Mouse (Mus musculus) forebrain, embryonic 10.5 days (tissue): ENCODE data around the gene Gm29644. TPM values are rescaled to one million over a fixed set of nuclear protein-coding genes. Genes with fewer than 3 reads are reported as not detected.
"Not testable (repeated sequence)": the region's sequence is repeated elsewhere in the genome, so short reads cannot be mapped to it uniquely, and the experiment has no call there.

Experiments used
- DNase-seq: peaks from one replicate; pipeline ENCODE4 v3.0.0-alpha.2; 2017; ENCODE audit warnings: low spot score; ENCODE audit errors: extremely low spot score
- H3K27ac ChIP-seq: fragments of 300-500 bp; sonication (generic); 2 replicates; pipeline ENCODE4 v1.5.1; 2016; ENCODE audit warnings: mild to moderate bottlenecking
- H3K27me3 ChIP-seq: fragments of 300-500 bp; sonication (generic); 2 replicates; pipeline ENCODE4 v1.6.1; 2016; ENCODE audit warnings: mild to moderate bottlenecking; ENCODE audit not compliant: poor library complexity, severe bottlenecking
- H3K36me3 ChIP-seq: fragments of 300-500 bp; sonication (generic); replicated peaks from 2 replicates; pipeline ENCODE4 v1.6.1; 2016; ENCODE audit warnings: mild to moderate bottlenecking, moderate library complexity
- H3K4me1 ChIP-seq: fragments of 300-500 bp; sonication (generic); 2 replicates; pipeline ENCODE4 v1.6.1; 2016
- H3K4me3 ChIP-seq: fragments of 300-500 bp; sonication (generic); 2 replicates; pipeline ENCODE4 v1.5.1; 2016; ENCODE audit warnings: mild to moderate bottlenecking, moderate library complexity
- H3K9me3 ChIP-seq: fragments of 300-500 bp; sonication (generic); 2 replicates; pipeline ENCODE4 v1.6.1; 2016; ENCODE audit warnings: mild to moderate bottlenecking, moderate library complexity
- WGBS: fragments of 180-500 bp; shearing (Covaris S2); methylation state at CpG from one replicate; pipeline ENCODE4 v1.1.7; 2016; 5-methylcytosine and 5-hydroxymethylcytosine counted together
- polyA plus RNA-seq: library from polyadenylated mRNA; unstranded; fragments of >200 nt; fragmentation: Nextera tagmentation; extraction: Ambion mirVana; gene quantifications from 2 replicates; pipeline ENCODE4 v1.2.1, GENCODE M21; 2016

Gm29644 gene
- not detected in 2 replicates for polyA plus RNA-seq

DNA sequence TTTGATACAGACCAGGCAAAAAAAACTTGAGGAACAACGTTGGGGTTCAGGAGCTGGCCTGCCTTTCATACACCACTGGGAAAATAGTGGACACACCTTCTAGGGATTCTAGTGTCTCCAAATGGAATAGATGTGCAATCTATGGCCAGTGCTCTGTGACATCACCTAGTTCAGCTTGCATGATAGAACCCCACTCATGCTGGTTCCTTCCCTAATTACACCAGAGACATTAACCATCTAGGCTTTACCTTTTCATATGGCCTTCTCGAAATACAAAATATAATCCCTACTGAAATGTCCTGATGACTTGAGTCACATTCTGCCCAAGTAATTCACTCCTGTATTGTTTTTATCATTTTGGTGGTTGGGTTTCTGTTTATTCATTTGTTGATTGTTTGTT lies at the start of gene Gm29644, which contains the start of gene Gm29423:
Gene Gm29644, minus strand, starts transcription at position 157 of the 400 bp plus-strand sequence.
Gene Gm29423, minus strand, starts transcription at position 101 of the 400 bp plus-strand sequence.
- not testable (repeated sequence) for H3K36me3 ChIP-seq, H3K9me3 ChIP-seq, H3K27me3 ChIP-seq, H3K27ac ChIP-seq, DNase-seq, H3K4me1 ChIP-seq, H3K4me3 ChIP-seq
- WGBS, result no CpG with 5 or more reads among the region's 2 CpGs

DNA sequence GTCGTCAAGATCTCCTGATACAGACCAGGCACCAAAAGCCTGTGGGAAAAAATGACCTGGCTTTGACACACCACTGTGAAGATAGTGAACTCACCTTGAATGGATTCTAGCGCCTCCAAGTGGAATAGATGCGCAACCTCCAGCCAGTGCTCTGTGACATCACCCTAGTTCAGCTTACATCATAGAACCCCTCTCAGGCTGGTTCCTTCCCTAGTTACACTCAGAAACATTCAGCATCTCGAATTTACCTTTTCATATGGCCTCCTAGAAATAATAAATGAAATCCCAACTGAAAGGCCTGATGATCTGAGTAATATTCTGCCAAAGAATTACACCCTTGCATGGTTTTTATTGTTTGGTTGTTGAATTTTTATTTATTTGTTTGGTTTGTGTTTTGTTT lies 29.6 kb downstream of the Gm29644 start, which contains the start of gene Gm21118:
Gene Gm21118, minus strand, starts transcription at position 101 of the 400 bp plus-strand sequence.
- not testable (repeated sequence) for DNase-seq, H3K27ac ChIP-seq, H3K4me3 ChIP-seq, H3K27me3 ChIP-seq, H3K36me3 ChIP-seq, H3K4me1 ChIP-seq, H3K9me3 ChIP-seq
- WGBS, result no CpG with 5 or more reads among the region's 4 CpGs

Other genes starting within 250 kb of the Gm29644 start
- not detected in 2 replicates for gene Gm21118, start 29.7 kb downstream of the Gm29644 start, polyA plus RNA-seq
- gene Gm29423, start 56 bp downstream of the Gm29644 start, polyA plus RNA-seq, result not detected in 2 replicates
- gene Gm20888, start 138.5 kb upstream of the Gm29644 start, polyA plus RNA-seq, result not detected in 2 replicates